Mouse (Mus musculus) megakaryocyte, embryonic 14.5 days (primary cell): ENCODE data around the gene Gm960. TPM values are rescaled to one million over a fixed set of nuclear protein-coding genes. Genes with fewer than 3 reads are reported as not detected.

Experiments used
- H3K27me3 ChIP-seq: replicated peaks from 2 replicates; pipeline ENCODE3; 2012; ENCODE audit warnings: inconsistent platforms
- H3K36me3 ChIP-seq: replicated peaks from 2 replicates; pipeline ENCODE3; 2012; ENCODE audit warnings: low read length, inconsistent platforms, mixed read lengths
- H3K4me1 ChIP-seq: 2 replicates; pipeline ENCODE4 v1.6.1; 2012; ENCODE audit warnings: inconsistent platforms
- H3K4me3 ChIP-seq: replicated peaks from 2 replicates; pipeline ENCODE3; 2012; ENCODE audit warnings: moderate library complexity, mild to moderate bottlenecking, inconsistent platforms
- H3K9me3 ChIP-seq: 2 replicates; pipeline ENCODE4 v1.6.1; 2012; ENCODE audit warnings: inconsistent platforms
- FLI1 ChIP-seq: IDR thresholded peaks from 2 replicates; pipeline ENCODE4 v1.6.1; 2012; ENCODE audit warnings: low read length, inconsistent platforms, mixed read lengths
- GATA1 ChIP-seq: IDR thresholded peaks from 3 replicates; pipeline ENCODE4 v1.6.1; 2012; ENCODE audit warnings: mixed read lengths, low read length, inconsistent platforms, borderline replicate concordance
- polyA plus RNA-seq: library from polyadenylated mRNA; stranded (reverse); fragments of >175 nt; gene quantifications from 2 replicates; pipeline ENCODE4 v1.2.3, GENCODE M21; 2012; ENCODE audit warnings: low replicate concordance; ENCODE audit not compliant: insufficient read depth

Gm960 gene
- polyA plus RNA-seq, 1 experiment: not detected

DNA sequence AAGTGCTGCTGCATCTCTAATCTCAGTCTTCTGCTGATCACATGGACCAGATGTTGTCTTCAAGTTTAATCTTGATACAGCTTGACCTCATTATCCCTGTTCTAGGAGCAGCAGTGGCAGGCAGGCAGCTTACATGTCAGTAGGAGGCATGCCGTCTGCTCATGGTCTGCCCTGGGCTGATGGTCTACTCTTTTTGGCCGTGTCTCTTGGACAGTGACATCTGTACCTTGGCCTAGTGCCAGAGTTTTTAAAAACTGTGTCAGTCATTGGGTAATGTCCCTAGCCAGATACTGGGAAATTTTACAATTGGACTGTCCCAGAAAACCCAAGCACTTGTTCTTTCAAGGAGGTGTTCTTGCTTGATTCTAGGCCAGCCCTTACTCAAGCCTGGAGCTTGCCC lies 119.7 kb downstream of the Gm960 start:
- H3K9me3 ChIP-seq: no peaks in the 10 kb centered on the region
- peaks cover 35% of the 10 kb centered on the region for H3K27me3 ChIP-seq
- H3K4me3 ChIP-seq: no peak overlapping the region
- no peak for TF ChIP-seq FLI1
- TF ChIP-seq GATA1: no peak
- no peaks in the 10 kb centered on the region for H3K36me3 ChIP-seq
- H3K4me1 ChIP-seq: no peaks in the 10 kb centered on the region; the same call in 1 of the 2 replicates

Other genes with a start within 250 kb of the Gm960 start
- not detected in 2 replicates for gene Syt12, start 221.2 kb downstream of the Gm960 start, polyA plus RNA-seq
- 0.26 TPM in 1 of 2 replicates, not detected in the other for gene 2010003K11Rik, start 200.1 kb downstream of the Gm960 start, polyA plus RNA-seq
- gene Pcx, start 188.2 kb downstream of the Gm960 start, polyA plus RNA-seq: 1.0 and 1.2 TPM in 2 replicates
- gene Lrfn4, start 83.0 kb downstream of the Gm960 start, polyA plus RNA-seq: 2.4 and 4.7 TPM in 2 replicates
- 17.9 and 27.3 TPM in 2 replicates for gene Rce1, start 73.0 kb downstream of the Gm960 start, polyA plus RNA-seq
- gene Sptbn2, start 12.5 kb upstream of the Gm960 start, polyA plus RNA-seq: 0.39 TPM in 1 of 2 replicates, not detected in the other
- gene Rbm4b, start 57.8 kb upstream of the Gm960 start, polyA plus RNA-seq: 0.94 and 2.1 TPM in 2 replicates
- gene Rbm4, start 95.2 kb upstream of the Gm960 start, polyA plus RNA-seq: 11.4 and 20.1 TPM in 2 replicates
- gene Gm21992, start 112.9 kb upstream of the Gm960 start, polyA plus RNA-seq: 4.9 TPM in 1 of 2 replicates, not detected in the other
- gene Rbm14, start 113.0 kb upstream of the Gm960 start, polyA plus RNA-seq: 15.3 and 27.4 TPM in 2 replicates
- 108 and 160 TPM in 2 replicates for gene Ccs, start 140.7 kb upstream of the Gm960 start, polyA plus RNA-seq
- not detected in 2 replicates for gene Ccdc87, start 140.7 kb upstream of the Gm960 start, polyA plus RNA-seq
- gene Ctsf, start 156.5 kb upstream of the Gm960 start, polyA plus RNA-seq: 7.3 TPM in 1 of 2 replicates, not detected in the other
- 0.06 TPM in 1 of 2 replicates, not detected in the other for gene Actn3, start 179.2 kb upstream of the Gm960 start, polyA plus RNA-seq
- 1.7 and 9.4 TPM in 2 replicates for gene Zdhhc24, start 180.0 kb upstream of the Gm960 start, polyA plus RNA-seq
- gene Bbs1, start 208.0 kb upstream of the Gm960 start, polyA plus RNA-seq: 0.62 TPM in 1 of 2 replicates, not detected in the other
- 67.2 and 71.4 TPM in 2 replicates for gene Dpp3, start 229.6 kb upstream of the Gm960 start, polyA plus RNA-seq
- gene Peli3, start 244.5 kb upstream of the Gm960 start, polyA plus RNA-seq: 0.10 TPM in 1 of 2 replicates, not detected in the other